Mouse (Mus musculus) stomach, postnatal 0 days (tissue): ENCODE results near the gene Bhlhe40.

ENCODE experiments used
- CTCF ChIP-seq: IDR thresholded peaks from 2 replicates; pipeline ENCODE4 v1.5.1; 2016; ENCODE audit warnings: antibody characterized with exemption, low read depth, mild to moderate bottlenecking, moderate library complexity
- EP300 ChIP-seq: optimal IDR thresholded peaks from 2 replicates; pipeline ENCODE3; 2016; ENCODE audit warnings: antibody characterized with exemption

DNA sequence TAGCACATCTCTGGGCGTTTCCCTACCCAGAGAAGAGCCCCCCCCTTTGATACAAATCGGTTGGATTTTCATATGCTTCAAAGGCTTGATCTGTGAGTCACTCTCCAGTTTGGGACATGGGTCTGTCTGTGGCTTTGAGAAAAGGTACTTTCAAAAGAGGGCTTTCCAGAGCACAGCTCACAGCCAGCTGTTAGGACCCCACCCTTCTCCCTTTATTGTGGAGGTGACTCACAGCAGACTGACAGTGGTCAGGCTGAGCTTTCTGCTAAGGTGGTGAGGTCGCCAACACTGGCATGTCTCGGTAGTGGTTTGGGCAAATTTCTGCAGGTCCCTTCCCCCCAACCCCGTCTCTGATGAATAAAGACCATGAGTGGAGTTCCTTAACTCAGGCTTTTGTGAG lies 5.2 kb downstream of the Bhlhe40 start:
- TF ChIP-seq CTCF (no peak), EP300 (no peak)
